Mouse (Mus musculus) stomach, postnatal 0 days (tissue): Measurements from ENCODE around the gene Rhbdd1. TPM values are rescaled to one million over a fixed set of nuclear protein-coding genes. Genes with fewer than 3 reads are reported as not detected.

Experiments
- ATAC-seq: fragments of 200-750 bp; cut with Nextera tagmentation; 2 replicates; pipeline ENCODE4 v1.8.0; 2017; ENCODE audit not compliant: low FRiP score, low TSS enrichment
- DNase-seq: peaks from one replicate; pipeline ENCODE4 v3.0.0-alpha.2; 2016; ENCODE audit warnings: low spot score
- H3K27ac ChIP-seq: fragments of 300-500 bp; sonication (generic); replicated peaks from 2 replicates; pipeline ENCODE4 v1.5.1; 2014; ENCODE audit warnings: mild to moderate bottlenecking, control low read depth
- H3K27me3 ChIP-seq: fragments of 300-500 bp; sonication (generic); 2 replicates; pipeline ENCODE4 v1.6.1; 2014; ENCODE audit warnings: low read length; ENCODE audit not compliant: control insufficient read depth, insufficient read depth
- H3K36me3 ChIP-seq: fragments of 300-500 bp; sonication (generic); 2 replicates; pipeline ENCODE4 v1.6.1; 2014; ENCODE audit warnings: low read length, mixed read lengths; ENCODE audit not compliant: control insufficient read depth, insufficient read depth
- H3K4me1 ChIP-seq: fragments of 300-500 bp; sonication (generic); replicated peaks from 2 replicates; pipeline ENCODE4 v1.6.1; 2014; ENCODE audit warnings: antibody characterized with exemption; ENCODE audit not compliant: control insufficient read depth, insufficient read depth
- H3K4me2 ChIP-seq: fragments of 300-500 bp; sonication (generic); replicated peaks from 2 replicates; pipeline ENCODE4 v1.6.1; 2014; ENCODE audit warnings: low read depth, mild to moderate bottlenecking, control low read depth, moderate library complexity
- H3K4me3 ChIP-seq: fragments of 300-500 bp; sonication (generic); 2 replicates; pipeline ENCODE4 v1.5.1; 2014; ENCODE audit warnings: low read depth, low read length, control low read depth
- H3K9ac ChIP-seq: fragments of 300-500 bp; sonication (generic); 2 replicates; pipeline ENCODE4 v1.6.1; 2014; ENCODE audit warnings: mild to moderate bottlenecking, low read length, control low read depth, mixed read lengths
- H3K9me3 ChIP-seq: fragments of 300-500 bp; sonication (generic); 2 replicates; pipeline ENCODE4 v1.6.1; 2016; ENCODE audit warnings: low read length; ENCODE audit not compliant: control insufficient read depth
- CTCF ChIP-seq: IDR thresholded peaks from 2 replicates; pipeline ENCODE4 v1.5.1; 2016; ENCODE audit warnings: antibody characterized with exemption, low read depth, mild to moderate bottlenecking, moderate library complexity
- EP300 ChIP-seq: optimal IDR thresholded peaks from 2 replicates; pipeline ENCODE3; 2016; ENCODE audit warnings: antibody characterized with exemption
- WGBS: fragments of 180-500 bp; shearing (Covaris S2); extraction: QIAGEN DNeasy Blood & Tissue Kit; methylation state at CpG from one replicate; pipeline ENCODE4 v1.1.7; 2014; 5-methylcytosine and 5-hydroxymethylcytosine counted together
- polyA plus RNA-seq: library from polyadenylated mRNA; unstranded; fragments of >200 nt; fragmentation: Nextera tagmentation; extraction: Ambion mirVana; gene quantifications from 2 replicates; pipeline ENCODE4 v1.2.1, GENCODE M21; 2015

The Rhbdd1 gene
- polyA plus RNA-seq, 1 experiment from 2014 or later, result 7.5 TPM

DNA sequence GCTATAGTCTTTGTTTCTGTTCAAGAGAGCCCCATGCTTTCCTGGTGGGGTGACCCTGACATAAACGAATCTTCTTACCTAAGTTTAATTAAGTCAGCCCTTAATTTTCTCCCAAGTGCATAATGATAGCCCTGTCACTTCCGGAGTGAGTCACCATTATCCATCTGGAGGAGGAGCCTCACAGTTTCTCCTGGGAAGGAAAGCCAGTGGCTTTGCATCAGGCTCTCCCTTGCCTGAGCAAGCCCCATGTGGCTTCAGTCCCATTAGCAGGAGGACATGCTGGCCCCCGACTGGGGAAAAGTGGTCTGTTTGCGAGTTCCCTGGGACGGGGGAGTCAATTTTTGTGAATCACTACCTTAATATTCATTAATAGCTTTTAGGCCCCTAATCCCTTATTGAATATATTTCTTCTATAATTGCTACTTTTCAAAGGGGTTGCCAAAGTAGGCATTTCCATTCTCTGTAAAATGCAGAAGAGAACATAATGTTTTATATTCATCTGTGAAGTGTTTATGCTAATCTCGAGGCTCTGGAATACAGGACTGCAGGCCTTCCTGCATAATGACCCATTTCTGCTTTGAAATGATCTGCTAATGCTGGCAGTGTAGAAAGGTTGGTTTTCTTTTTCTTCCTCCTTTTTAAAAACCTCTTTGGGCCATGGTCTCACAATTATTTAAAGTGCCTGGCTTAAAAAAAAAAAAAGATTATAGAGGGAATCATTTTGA, 135.8 kb downstream of the Rhbdd1 start:
- 37% methylated on average over 6 of the region's 6 CpGs for WGBS
- Histone ChIP-seq H3K4me2 (no peak overlapping the region), H3K36me3 (no peaks in the 10 kb centered on the region), H3K4me3 (no peak overlapping the region), H3K9me3 (no peaks in the 10 kb centered on the region), H3K9ac (no peak overlapping the region), H3K27ac (no peak overlapping the region), H3K27me3 (no peaks in the 10 kb centered on the region), H3K4me1 (no peaks in the 10 kb centered on the region)
- TF ChIP-seq CTCF (no peak), EP300 (no peak)
- DNase-seq (no peak), ATAC-seq (no peak)

DNA sequence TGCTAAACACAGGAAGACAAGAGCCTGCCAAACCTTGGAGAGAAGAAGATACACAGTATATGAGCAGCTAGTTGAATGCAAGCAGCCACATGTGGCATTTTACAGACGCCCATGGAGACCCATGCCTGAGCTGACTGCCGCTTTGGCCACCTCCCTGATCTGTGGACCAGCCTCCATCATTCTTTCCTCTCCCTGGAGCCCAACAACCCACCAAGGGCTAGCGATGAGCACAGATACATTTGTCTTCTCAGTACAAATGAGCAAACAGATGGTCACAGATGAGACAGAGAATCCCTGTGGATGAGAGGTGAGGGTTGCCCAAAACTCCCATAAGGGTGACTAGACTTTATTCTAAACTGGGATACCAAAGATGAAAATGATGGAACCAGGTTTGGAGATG, 137.8 kb downstream of the Rhbdd1 start:
- Histone ChIP-seq H3K27ac (no peak overlapping the region), H3K36me3 (no peaks in the 10 kb centered on the region), H3K4me1 (no peaks in the 10 kb centered on the region), H3K9ac (no peak overlapping the region), H3K9me3 (no peaks in the 10 kb centered on the region), H3K4me2 (no peak overlapping the region), H3K27me3 (no peaks in the 10 kb centered on the region), H3K4me3 (no peak overlapping the region)
- 89% methylated on average over 3 of the region's 3 CpGs for WGBS
- DNase-seq (no peak), ATAC-seq (no peak)
- TF ChIP-seq EP300 (no peak), CTCF (no peak)

DNA sequence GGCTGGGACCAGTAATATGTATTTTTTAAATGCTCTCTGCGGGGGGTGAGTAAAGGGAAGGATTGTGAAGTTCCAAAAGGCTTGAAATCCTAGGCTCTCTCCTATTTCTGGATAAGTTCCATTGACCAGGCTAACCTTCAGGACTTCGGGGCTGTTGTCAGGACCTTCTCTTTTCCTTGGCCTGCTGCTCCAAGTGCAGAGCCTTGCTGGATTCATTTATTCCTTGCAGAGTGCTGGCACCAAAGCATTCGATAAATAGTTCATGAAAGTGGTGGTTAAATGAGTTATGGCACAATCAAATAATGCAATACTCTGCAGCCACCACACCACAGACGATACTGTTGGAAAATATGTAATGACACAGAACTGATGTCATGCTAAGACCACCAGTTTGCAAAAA, 143.1 kb downstream of the Rhbdd1 start:
- WGBS, result 66% methylated on average over 4 of the region's 4 CpGs
- Histone ChIP-seq H3K4me2 (no peak overlapping the region), H3K4me3 (no peak overlapping the region), H3K36me3 (no peaks in the 10 kb centered on the region), H3K9ac (no peak overlapping the region), H3K9me3 (no peaks in the 10 kb centered on the region), H3K27me3 (no peaks in the 10 kb centered on the region), H3K27ac (no peak overlapping the region), H3K4me1 (no peaks in the 10 kb centered on the region)
- TF ChIP-seq EP300, result no peak
- TF ChIP-seq CTCF, result no peak
- DNase-seq (no peak), ATAC-seq (no peak)

DNA sequence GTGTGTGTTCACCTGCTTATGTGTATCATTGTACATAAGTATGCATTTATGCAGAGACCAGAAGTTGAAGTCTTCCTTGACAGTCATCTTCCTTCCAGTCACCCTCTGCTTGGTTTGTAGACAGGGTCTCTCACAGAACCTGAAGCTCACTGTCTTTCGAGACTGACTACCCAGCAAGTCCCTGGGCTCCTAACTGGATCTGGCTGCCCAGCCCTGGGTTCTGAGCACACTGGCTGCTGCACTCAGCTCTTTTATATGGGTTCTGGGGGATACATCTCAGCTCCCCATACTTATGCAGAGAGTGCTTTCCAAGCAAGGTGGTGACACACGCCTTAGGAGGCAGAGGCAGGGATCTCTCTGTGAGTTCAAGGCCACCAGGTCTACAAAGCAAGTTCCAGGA, 143.7 kb downstream of the Rhbdd1 start:
- TF ChIP-seq EP300 (no peak), CTCF (no peak)
- H3K36me3 ChIP-seq, result no peaks in the 10 kb centered on the region
- H3K4me2 ChIP-seq, result no peak overlapping the region
- H3K9me3 ChIP-seq, result no peaks in the 10 kb centered on the region
- H3K9ac ChIP-seq, result no peak overlapping the region
- DNase-seq (no peak), ATAC-seq (no peak)
- H3K27ac ChIP-seq, result no peak overlapping the region
- H3K27me3 ChIP-seq, result no peaks in the 10 kb centered on the region
- WGBS, result 79% methylated on average over 2 of the region's 2 CpGs
- H3K4me3 ChIP-seq, result no peak overlapping the region
- H3K4me1 ChIP-seq, result no peaks in the 10 kb centered on the region

DNA sequence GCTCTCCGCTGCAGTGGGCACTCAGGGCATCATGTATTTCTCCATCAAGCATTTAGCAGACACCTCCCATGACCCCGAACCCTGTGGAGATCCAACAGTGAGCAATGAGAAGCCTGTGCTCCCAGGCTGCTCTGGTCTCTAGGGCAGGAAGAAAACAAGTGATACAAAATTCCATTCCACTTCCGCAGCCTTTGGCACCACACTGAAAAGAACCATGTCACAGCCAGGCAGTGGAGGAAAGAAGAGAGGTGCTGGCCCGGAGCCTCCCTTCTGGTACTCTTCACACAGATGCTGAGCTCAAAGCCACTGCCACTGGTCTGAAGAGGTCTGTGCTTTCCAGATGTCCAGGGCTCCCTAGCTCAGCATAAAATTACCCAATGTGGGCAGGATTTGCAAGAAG, 144.8 kb downstream of the Rhbdd1 start:
- Histone ChIP-seq H3K9me3 (no peaks in the 10 kb centered on the region), H3K4me3 (no peak overlapping the region), H3K27ac (no peak overlapping the region), H3K36me3 (no peaks in the 10 kb centered on the region), H3K4me2 (no peak overlapping the region), H3K4me1 (no peaks in the 10 kb centered on the region), H3K27me3 (no peaks in the 10 kb centered on the region), H3K9ac (no peak overlapping the region)
- ATAC-seq (no peak), DNase-seq (no peak)
- WGBS, result 77% methylated on average over 4 of the region's 4 CpGs
- TF ChIP-seq CTCF (no peak), EP300 (no peak)

DNA sequence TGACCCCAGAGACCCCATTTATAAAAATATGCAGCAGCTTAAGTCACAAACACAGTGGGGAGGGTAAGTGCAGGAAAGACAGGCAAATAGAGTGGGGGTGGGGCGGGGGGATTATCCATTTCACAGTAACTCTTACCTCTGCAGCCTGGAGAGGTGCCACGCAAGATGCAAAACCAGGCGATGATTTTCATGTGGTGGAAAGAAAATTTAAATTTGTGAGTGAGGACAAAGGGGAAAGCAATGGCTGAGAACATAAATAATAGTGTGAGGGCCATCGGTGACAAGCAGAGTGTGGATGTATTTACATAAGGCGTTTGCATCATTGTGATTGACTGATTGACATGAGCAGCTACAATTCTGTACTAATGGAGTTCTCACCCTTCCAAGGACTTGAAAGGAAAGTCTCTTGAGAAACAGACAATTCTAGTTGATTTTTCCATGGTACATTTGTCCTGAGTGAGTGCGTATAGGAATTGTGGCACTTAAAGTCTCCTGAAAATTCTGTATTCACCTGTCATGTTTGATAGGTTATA, 149.1 kb downstream of the Rhbdd1 start:
- Histone ChIP-seq H3K4me2 (no peak overlapping the region), H3K36me3 (no peaks in the 10 kb centered on the region), H3K9me3 (no peaks in the 10 kb centered on the region), H3K27ac (no peak overlapping the region), H3K4me1 (no peaks in the 10 kb centered on the region), H3K27me3 (no peaks in the 10 kb centered on the region), H3K9ac (no peak overlapping the region), H3K4me3 (no peak overlapping the region)
- ATAC-seq (no peak), DNase-seq (no peak)
- TF ChIP-seq EP300, result no peak
- no peak for TF ChIP-seq CTCF
- 37% methylated on average over 6 of the region's 6 CpGs for WGBS
